Mouse (Mus musculus) spleen, adult 2 months (tissue): ENCODE measurements around the gene Rhoa. TPM values are rescaled to one million over a fixed set of nuclear protein-coding genes. Genes with fewer than 3 reads are reported as not detected.

Source experiments
- DNase-seq, 2 experiments: peaks; one replicate each; pipeline versions ENCODE4 v3.0.0 to v3.0.0-alpha.2; 2012 to 2021; ENCODE audit warnings: low spot score in 2 of 2, low read depth in 1 of 2
- H3K27ac ChIP-seq: fragments of 200-500 bp; 2 replicates; pipeline ENCODE4 v1.5.1; 2012; ENCODE audit warnings: low read length, inconsistent platforms; ENCODE audit not compliant: insufficient read depth
- H3K27me3 ChIP-seq: fragments of 200-500 bp; 2 replicates; pipeline ENCODE4 v1.6.1; 2012; ENCODE audit warnings: mild to moderate bottlenecking, moderate library complexity, low read length, inconsistent platforms; ENCODE audit not compliant: control insufficient read depth, insufficient read depth
- H3K36me3 ChIP-seq: fragments of 200-500 bp; 2 replicates; pipeline ENCODE4 v1.6.1; 2012; ENCODE audit warnings: mild to moderate bottlenecking, low read length, inconsistent platforms; ENCODE audit not compliant: control insufficient read depth, insufficient read depth
- H3K4me1 ChIP-seq: fragments of 200-500 bp; 2 replicates; pipeline ENCODE4 v1.6.1; 2011; ENCODE audit warnings: inconsistent platforms; ENCODE audit not compliant: control insufficient read depth, insufficient read depth, insufficient read length
- H3K4me3 ChIP-seq: fragments of 200-500 bp; 2 replicates; pipeline ENCODE4 v1.5.1; 2011; ENCODE audit warnings: mild to moderate bottlenecking, inconsistent platforms; ENCODE audit not compliant: insufficient read depth, insufficient read length; ENCODE audit errors: extremely low read depth
- CTCF ChIP-seq: fragments of 200-500 bp; IDR thresholded peaks from 2 replicates; pipeline ENCODE4 v1.5.1; 2011; ENCODE audit warnings: mild to moderate bottlenecking, inconsistent platforms; ENCODE audit not compliant: insufficient read depth, insufficient read length, insufficient replicate concordance; ENCODE audit errors: extremely low read depth
- POLR2A ChIP-seq: fragments of 200-500 bp; IDR thresholded peaks from 2 replicates; pipeline ENCODE4 v1.6.1; 2011; ENCODE audit warnings: low read depth, low read length, inconsistent platforms
- WGBS: fragments of 180-500 bp; shearing (Covaris S2); methylation state at CpG from one replicate; pipeline ENCODE4 v1.1.7; 2018; 5-methylcytosine and 5-hydroxymethylcytosine counted together
- polyA plus RNA-seq: library from polyadenylated mRNA; depleted of rRNA; stranded (reverse); fragments of >200 nt; gene quantifications from 2 replicates; pipeline ENCODE4 v1.2.3, GENCODE M21; 2012

The Rhoa gene
- polyA plus RNA-seq, 1 experiment, result 90.3 TPM

- Histone ChIP-seq H3K36me3 (peaks cover 5% of the 10 kb centered on the region), H3K4me3 (peak overlapping the region; percentile 87), H3K27ac (peak overlapping the region; percentile 95), H3K27me3 (no peaks in the 10 kb centered on the region), H3K4me1 (peaks cover 25% of the 10 kb centered on the region; the same call in 1 of the 2 replicates)
- whole genome bisulfite sequencing, result 3% methylated on average over 10 of the region's 10 CpGs
- peak; percentile 59 for DNase-seq
- TF ChIP-seq CTCF, result no peak
- peak; percentile 17; the same call in 1 of the 2 replicates for TF ChIP-seq POLR2A
Measured at GRCm38 (mm10) chr9:108340258-108341138, 34.6 kb downstream of the Rhoa start.

DNA sequence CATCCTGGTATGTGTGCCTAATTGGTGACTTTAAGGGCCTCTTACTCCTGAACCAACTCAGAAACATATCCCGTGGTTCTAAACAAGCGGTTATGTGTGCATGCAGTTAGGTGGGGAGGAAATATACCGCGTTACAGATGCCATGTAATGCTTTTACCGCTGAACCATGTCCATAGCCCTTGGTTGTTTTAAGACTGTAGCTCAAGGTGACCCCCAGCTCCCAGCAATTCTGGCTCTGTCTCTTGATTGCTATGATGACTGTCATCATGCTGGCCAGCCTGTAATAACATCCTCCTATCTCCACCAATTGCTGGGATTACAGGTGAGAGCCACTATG, 35.2 kb downstream of the Rhoa start:
- Histone ChIP-seq H3K27ac (peak overlapping the region; percentile 95), H3K4me3 (peak overlapping the region; percentile 14; the same call in 1 of the 2 replicates), H3K36me3 (peaks cover 5% of the 10 kb centered on the region), H3K4me1 (peaks cover 25% of the 10 kb centered on the region; the same call in 1 of the 2 replicates), H3K27me3 (no peaks in the 10 kb centered on the region)
- 23% methylated on average over 5 of the region's 5 CpGs for WGBS
- TF ChIP-seq POLR2A (no peak), CTCF (no peak)
- no peak for DNase-seq

- TF ChIP-seq CTCF (no peak), POLR2A (no peak)
- Histone ChIP-seq H3K4me1 (peaks cover 25% of the 10 kb centered on the region; the same call in 1 of the 2 replicates), H3K36me3 (peaks cover 4% of the 10 kb centered on the region), H3K27me3 (no peaks in the 10 kb centered on the region), H3K4me3 (no peak overlapping the region), H3K27ac (peak overlapping the region; percentile 95)
- no peak for DNase-seq
Measured at GRCm38 (mm10) chr9:108341801-108342200, 35.9 kb downstream of the Rhoa start.

- H3K36me3 ChIP-seq, result peaks cover 4% of the 10 kb centered on the region
- H3K27ac ChIP-seq, result peak overlapping the region; percentile 95
- under 1% methylated on average over 5 of the region's 5 CpGs for WGBS
- DNase-seq, result no peak
- no peaks in the 10 kb centered on the region for H3K27me3 ChIP-seq
- no peak overlapping the region for H3K4me3 ChIP-seq
- peaks cover 25% of the 10 kb centered on the region; the same call in 1 of the 2 replicates for H3K4me1 ChIP-seq
- no peak for TF ChIP-seq POLR2A
- TF ChIP-seq CTCF, result no peak
Measured at GRCm38 (mm10) chr9:108342301-108342831, 36.4 kb downstream of the Rhoa start.

DNA sequence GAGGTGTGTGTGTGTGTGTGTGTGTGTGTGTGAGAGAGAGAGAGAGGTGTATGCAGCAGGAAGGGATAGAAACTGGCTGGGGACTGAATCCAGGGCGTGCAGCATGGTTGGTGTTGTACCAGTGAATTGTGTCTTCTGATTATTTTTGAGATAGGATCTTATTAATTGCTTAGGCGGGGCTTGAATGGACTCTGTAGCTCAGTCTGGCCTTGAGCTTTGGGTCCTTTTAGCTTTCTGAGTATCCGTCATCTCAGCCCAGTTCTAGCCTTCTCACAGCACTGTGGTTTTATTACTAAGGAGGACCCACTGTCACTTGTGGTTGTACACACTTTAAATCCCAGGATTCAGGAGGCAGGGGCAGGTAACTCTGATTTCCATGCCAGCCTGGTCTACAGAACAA, 37.4 kb downstream of the Rhoa start:
- WGBS, result 66% methylated on average over 3 of the region's 3 CpGs
- Histone ChIP-seq H3K27ac (peak overlapping the region; percentile 90), H3K27me3 (no peaks in the 10 kb centered on the region), H3K36me3 (peaks cover 4% of the 10 kb centered on the region), H3K4me3 (no peak overlapping the region), H3K4me1 (peaks cover 25% of the 10 kb centered on the region; the same call in 1 of the 2 replicates)
- DNase-seq, result no peak
- TF ChIP-seq POLR2A, result no peak
- no peak for TF ChIP-seq CTCF

DNA sequence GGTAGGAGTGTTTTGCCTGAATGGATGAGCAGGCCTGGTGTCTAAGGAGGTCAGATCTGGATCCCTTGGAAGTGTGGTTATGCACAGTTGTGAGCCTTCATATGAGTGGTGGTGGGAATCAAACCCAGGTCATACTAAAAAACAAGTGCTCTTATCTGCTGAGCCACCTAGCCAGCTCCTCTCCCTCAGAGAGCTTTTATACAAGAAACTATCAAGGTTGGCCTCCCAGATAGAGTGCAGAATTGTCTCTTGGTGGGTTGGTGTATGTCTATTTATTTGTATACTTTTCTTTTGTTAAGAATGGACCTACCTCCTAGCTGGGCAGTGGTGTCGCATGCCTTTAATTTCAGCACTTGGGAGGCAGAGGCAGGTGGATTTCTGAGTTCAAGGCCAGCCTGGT, 37.9 kb downstream of the Rhoa start:
- H3K27ac ChIP-seq, result peak overlapping the region; percentile 29
- no peak overlapping the region for H3K4me3 ChIP-seq
- WGBS, result 73% methylated on average over 1 of the region's 1 CpGs
- H3K4me1 ChIP-seq, result peaks cover 23% of the 10 kb centered on the region
- TF ChIP-seq CTCF (no peak), POLR2A (no peak)
- DNase-seq, result no peak
- H3K36me3 ChIP-seq, result peaks cover 4% of the 10 kb centered on the region
- H3K27me3 ChIP-seq, result no peaks in the 10 kb centered on the region

DNA sequence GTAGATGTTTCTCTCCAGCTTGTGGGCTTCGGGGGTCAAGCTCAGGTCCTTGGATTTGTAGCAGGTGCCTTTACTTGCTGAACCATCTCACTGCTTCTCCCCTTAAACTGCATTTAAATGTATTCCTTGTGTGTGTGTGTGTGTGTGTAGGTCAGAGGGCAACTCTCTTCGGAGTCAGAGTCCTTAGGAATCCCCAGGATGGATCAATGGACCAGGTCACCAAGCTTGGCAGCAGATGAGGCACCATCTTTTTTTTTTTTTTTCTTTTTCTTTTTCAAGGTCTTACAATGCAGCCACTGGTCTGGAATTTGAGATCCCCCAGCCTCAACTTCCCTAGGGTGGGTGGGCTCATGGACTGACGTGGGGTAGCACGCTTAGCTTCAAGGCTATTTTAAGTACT, 38.5 kb downstream of the Rhoa start:
- H3K36me3 ChIP-seq, result peaks cover 4% of the 10 kb centered on the region
- no peak overlapping the region for H3K4me3 ChIP-seq
- H3K27ac ChIP-seq, result no peak overlapping the region
- TF ChIP-seq CTCF, result no peak
- no peak for TF ChIP-seq POLR2A
- peaks cover 26% of the 10 kb centered on the region for H3K4me1 ChIP-seq
- no peak for DNase-seq
- no peaks in the 10 kb centered on the region for H3K27me3 ChIP-seq
- WGBS, result 87% methylated on average over 4 of the region's 4 CpGs
